In the genomic region with DNA sequence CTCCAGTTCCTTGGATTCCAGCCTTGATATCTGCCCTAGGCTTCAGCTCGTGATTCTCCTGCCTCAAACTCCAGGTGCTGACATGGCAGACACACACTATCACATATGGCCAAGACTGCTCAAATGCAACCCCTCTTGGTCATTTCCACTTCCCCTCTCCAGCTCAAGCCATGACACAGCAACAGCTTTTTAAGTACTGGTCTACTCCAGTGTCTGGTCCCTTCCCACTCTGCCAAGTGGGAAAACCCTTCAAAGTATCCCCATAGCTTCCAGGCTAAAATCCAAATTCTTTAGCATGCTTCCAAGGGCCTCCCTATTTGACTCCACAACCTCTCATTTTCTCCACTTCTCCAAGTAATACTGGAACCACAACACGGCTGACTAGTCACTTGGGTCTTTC, we compare ENCODE assay signal across 8 mouse cellular contexts. TPM values are rescaled to one million over a fixed set of nuclear protein-coding genes. Genes with fewer than 3 reads are reported as not detected.
A peak's percentile ranks its signal among the peaks of the same experiment; 100 is the strongest.
DNase-seq lines count a peak whose midpoint lies in the region; ATAC-seq and TF ChIP-seq lines count a peak whose summit lies in the region.

No protein-coding gene starts in this region.

- no peaks in the 10 kb centered on the region for H3K9me3 ChIP-seq in erythroblast, embryonic 14.5 days (ENCODE audit: control insufficient read depth, low read length)
- H3K9me3 ChIP-seq in heart, embryonic 15.5 days (replicated peaks) = no peaks in the 10 kb centered on the region
- H3K9me3 ChIP-seq in liver, postnatal 0 days (ENCODE audit: low read length) = no peaks in the 10 kb centered on the region

- H3K4me1 ChIP-seq in erythroblast, embryonic 14.5 days (ENCODE audit: control insufficient read depth) = peaks cover 44% of the 10 kb centered on the region
- H3K4me1 ChIP-seq in heart, embryonic 15.5 days (replicated peaks) = peaks cover 45% of the 10 kb centered on the region
- H3K4me1 ChIP-seq in liver, postnatal 0 days (ENCODE audit: insufficient read depth) = peaks cover 36% of the 10 kb centered on the region

- 27% methylated on average over 2 of the region's 2 CpGs for WGBS in heart, embryonic 15.5 days
- WGBS in liver, postnatal 0 days (ENCODE audit: insufficient replicate concordance) = 19% methylated on average over 2 of the region's 2 CpGs

- H3K4me3 ChIP-seq in erythroblast, embryonic 14.5 days (replicated peaks) = peak overlapping the region; percentile 68
- peak overlapping the region; percentile 74 for H3K4me3 ChIP-seq in heart, embryonic 15.5 days
- H3K4me3 ChIP-seq in liver, postnatal 0 days (ENCODE audit: low read depth, low read length) = peak overlapping the region; percentile 87

- no peak for TF ChIP-seq EP300 in liver, postnatal 0 days (IDR thresholded peaks at IDR 0.05; ENCODE audit: low read depth)

- ATAC-seq in erythroblast, adult 5-6 weeks (replicated peaks; ENCODE audit: low FRiP score, poor library complexity, severe bottlenecking) = no peak
- ATAC-seq in heart, embryonic 15.5 days (replicated peaks; ENCODE audit: insufficient number of reproducible peaks, insufficient read depth, low FRiP score, low read depth) = no peak
- no peak for ATAC-seq in liver, postnatal 0 days

- H3K36me3 ChIP-seq in erythroblast, embryonic 14.5 days (ENCODE audit: control insufficient read depth) = peaks cover 9% of the 10 kb centered on the region
- H3K36me3 ChIP-seq in heart, embryonic 15.5 days = no peaks in the 10 kb centered on the region
- H3K36me3 ChIP-seq in liver, postnatal 0 days (replicated peaks; ENCODE audit: insufficient read depth, low read length) = peaks cover 3% of the 10 kb centered on the region; the same call in 1 of the 2 replicates

- peak overlapping the region; percentile 100 for H3K27ac ChIP-seq in heart, embryonic 15.5 days
- H3K27ac ChIP-seq in liver, postnatal 0 days (ENCODE audit: low read depth) = peak overlapping the region; percentile 100

- H3K4me2 ChIP-seq in heart, embryonic 15.5 days = peak overlapping the region; percentile 87
- peak overlapping the region; percentile 98 for H3K4me2 ChIP-seq in liver, postnatal 0 days (ENCODE audit: low read depth, low read length)

- no peak for TF ChIP-seq CTCF in liver, postnatal 0 days (IDR thresholded peaks at IDR 0.05; ENCODE audit: low read depth)

- H3K9ac ChIP-seq in heart, embryonic 15.5 days = peak overlapping the region; percentile 36; the same call in 1 of the 2 replicates
- peak overlapping the region; percentile 81 for H3K9ac ChIP-seq in liver, postnatal 0 days (replicated peaks)

- peak; percentile 72 for DNase-seq in A20 (ENCODE audit: low read depth, low spot score)
- DNase-seq in liver, postnatal 0 days = no peak
- no peak for DNase-seq in frontal cortex, adult 2 months (ENCODE audit: extremely low spot score in 1 of 2, low spot score in 1 of 2)
- no peak for DNase-seq in ovary, postnatal 36 days (ENCODE audit: low spot score)
- no peak for DNase-seq in ovary, adult 18-20 months (ENCODE audit: low spot score)

- H3K27me3 ChIP-seq in erythroblast, embryonic 14.5 days (ENCODE audit: control insufficient read depth) = no peaks in the 10 kb centered on the region
- no peaks in the 10 kb centered on the region for H3K27me3 ChIP-seq in heart, embryonic 15.5 days
- no peaks in the 10 kb centered on the region for H3K27me3 ChIP-seq in liver, postnatal 0 days (ENCODE audit: insufficient read depth, low read length)

RNA-seq across cellular contexts. Expression of gene Cap1, which starts 1.8 kb away (rescaled TPM):
- polyA plus RNA-seq in erythroblast, embryonic 14.5 days (2012) = 0.52 and 0.64 TPM in 2 replicates
- 77.8 and 106 TPM in 2 replicates for total RNA-seq in erythroblast, adult 5-6 weeks (2015; ENCODE audit: low replicate concordance)
- total RNA-seq in erythroblast, adult 5-6 weeks (2017; ENCODE audit: low replicate concordance) = 76.8 and 86.9 TPM in 2 replicates
- polyA plus RNA-seq in heart, embryonic 15.5 days (2015; fragmentation: Nextera tagmentation; extraction: Ambion mirVana) = 41.4 and 51.0 TPM in 2 replicates
- 22.3 and 28.4 TPM in 2 replicates for polyA plus RNA-seq in liver, postnatal 0 days (2015; fragmentation: Nextera tagmentation; extraction: Ambion mirVana)
- polyA plus RNA-seq in frontal cortex, adult 2 months (2012; rRNA removed) = 142 and 146 TPM in 2 replicates

RNA-seq across cellular contexts. Expression of gene Ppt1, which starts 48.0 kb away (rescaled TPM):
- 0.14 and 0.17 TPM in 2 replicates for polyA plus RNA-seq in erythroblast, embryonic 14.5 days (2012)
- 33.6 and 48.4 TPM in 2 replicates for total RNA-seq in erythroblast, adult 5-6 weeks (2015; ENCODE audit: low replicate concordance)
- total RNA-seq in erythroblast, adult 5-6 weeks (2017; ENCODE audit: low replicate concordance) = 12.9 and 14.9 TPM in 2 replicates
- polyA plus RNA-seq in heart, embryonic 15.5 days (2015; fragmentation: Nextera tagmentation; extraction: Ambion mirVana) = 57.9 and 80.6 TPM in 2 replicates
- polyA plus RNA-seq in liver, postnatal 0 days (2015; fragmentation: Nextera tagmentation; extraction: Ambion mirVana) = 18.6 and 20.3 TPM in 2 replicates
- polyA plus RNA-seq in frontal cortex, adult 2 months (2012; rRNA removed) = 106 and 119 TPM in 2 replicates

Comparison
In these comparisons a context has a peak if more than half of its experiments do, and no peak if none do; other contexts are left out.
1. RNA of gene Cap1, which starts 1.8 kb away (polyA plus RNA-seq): 142 to 146 TPM in frontal cortex, adult 2 months, 41.4 to 51.0 TPM in heart, embryonic 15.5 days and 22.3 to 28.4 TPM in liver, postnatal 0 days; 0.52 to 0.64 TPM in erythroblast, embryonic 14.5 days; every median in the first group is over 10 times any median in the second.
2. RNA of gene Ppt1, which starts 48.0 kb away (polyA plus RNA-seq): 106 to 119 TPM in frontal cortex, adult 2 months, 57.9 to 80.6 TPM in heart, embryonic 15.5 days and 18.6 to 20.3 TPM in liver, postnatal 0 days; 0.14 to 0.17 TPM in erythroblast, embryonic 14.5 days; every median in the first group is over 10 times any median in the second.
3. Peak in every context shown above with its lines, with median percentiles within 50 percentile points of each other: H3K4me3 ChIP-seq.